Mouse (Mus musculus): ENCODE measurements around the gene Spry1.

Spry1 gene

DNA sequence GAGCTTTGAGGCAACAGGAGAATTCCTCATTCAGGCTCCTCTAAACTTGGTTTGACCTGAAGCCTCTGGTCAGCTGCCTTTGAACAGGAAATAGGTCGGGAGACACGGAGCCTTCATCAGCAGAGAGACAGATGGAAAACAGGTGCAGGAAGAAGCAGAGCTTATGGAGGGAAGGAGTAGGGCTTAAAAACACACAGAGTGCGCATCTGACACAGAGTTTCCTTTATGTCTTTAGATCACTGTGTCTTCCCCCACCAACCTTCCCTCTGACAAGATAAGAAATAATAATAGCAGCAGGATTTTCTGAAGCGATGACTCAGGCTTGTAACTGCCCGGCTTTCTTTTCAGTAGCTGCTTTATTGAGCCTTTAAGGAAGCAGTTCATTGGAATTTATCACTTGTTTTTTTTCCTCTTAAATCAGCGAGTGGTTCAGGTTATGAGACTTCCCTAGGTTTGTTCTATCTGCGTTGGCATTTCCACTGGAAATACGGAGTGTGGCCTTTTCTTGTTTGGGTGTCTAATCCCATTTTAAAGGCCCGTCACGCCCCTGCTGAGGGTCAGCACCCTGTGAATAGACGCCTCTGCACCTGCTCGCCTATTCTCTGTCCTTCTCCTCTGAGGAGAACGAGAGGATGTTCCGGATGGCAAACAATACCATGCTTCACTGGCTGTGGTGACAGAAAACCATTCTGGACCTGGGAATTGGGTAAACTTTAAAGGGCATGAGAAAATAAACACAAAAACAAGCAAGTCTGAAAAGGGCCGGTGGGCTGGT lies 32.7 kb downstream of the Spry1 start:
- no peak for DNase-seq

DNA sequence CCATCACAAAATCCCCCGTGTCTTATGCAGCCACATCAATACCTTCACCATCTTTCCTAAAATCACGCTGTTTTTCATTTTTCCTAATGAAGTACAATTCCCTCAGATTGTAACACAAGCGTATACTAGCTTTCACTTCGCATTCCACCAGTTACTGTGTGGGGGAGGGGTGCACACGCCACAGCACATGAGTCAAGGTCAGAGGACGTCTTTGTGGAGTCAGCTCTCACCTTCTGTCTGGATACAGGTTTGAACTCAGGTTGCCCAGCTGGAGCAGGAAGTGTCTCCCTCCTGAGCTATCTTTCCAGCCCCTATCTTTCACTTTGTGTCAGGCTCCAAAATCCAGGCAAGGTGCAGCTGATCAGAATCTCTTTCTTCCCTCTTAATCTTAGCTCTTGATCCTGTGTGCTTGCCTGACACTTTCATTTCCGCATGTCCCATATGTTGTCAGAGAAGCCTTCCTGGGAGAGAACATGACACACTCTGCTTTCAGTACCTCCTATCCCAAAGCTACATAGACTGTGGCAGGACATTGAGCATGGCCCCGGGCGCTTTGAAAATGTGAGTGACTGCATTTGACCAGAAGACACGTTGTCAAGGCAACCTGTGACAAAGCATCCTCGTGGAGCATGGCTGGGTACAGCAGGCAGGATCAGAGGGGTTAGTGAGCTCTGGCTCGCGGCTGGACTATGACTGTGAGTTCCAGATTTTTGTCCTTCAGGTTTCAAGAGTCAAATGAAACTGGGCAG lies 33.9 kb downstream of the Spry1 start:
- no peak for DNase-seq

DNA sequence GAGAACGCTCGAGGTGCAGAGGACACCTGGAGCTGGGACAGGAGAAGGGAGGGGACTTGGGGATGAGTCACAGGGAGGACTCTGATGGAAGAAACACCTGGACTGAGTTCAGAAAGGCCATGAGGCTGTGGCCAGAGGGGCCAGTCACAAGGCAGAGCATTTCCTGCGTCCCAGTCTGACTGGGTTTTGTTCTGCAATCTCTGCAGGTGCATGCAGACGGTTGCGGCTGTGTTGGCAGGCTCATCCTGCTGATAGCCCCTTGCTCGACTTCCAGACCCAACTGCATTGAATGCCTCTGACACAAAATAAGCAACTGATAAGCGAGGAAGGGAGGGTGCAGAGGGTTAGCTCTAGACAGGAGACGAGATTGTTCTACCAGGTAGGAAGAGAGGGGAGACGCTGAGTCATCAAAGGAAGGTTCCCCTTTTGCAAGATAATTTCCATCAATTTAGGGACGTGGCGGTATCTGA lies 35.3 kb downstream of the Spry1 start:
- peak; percentile 44 for DNase-seq

DNA sequence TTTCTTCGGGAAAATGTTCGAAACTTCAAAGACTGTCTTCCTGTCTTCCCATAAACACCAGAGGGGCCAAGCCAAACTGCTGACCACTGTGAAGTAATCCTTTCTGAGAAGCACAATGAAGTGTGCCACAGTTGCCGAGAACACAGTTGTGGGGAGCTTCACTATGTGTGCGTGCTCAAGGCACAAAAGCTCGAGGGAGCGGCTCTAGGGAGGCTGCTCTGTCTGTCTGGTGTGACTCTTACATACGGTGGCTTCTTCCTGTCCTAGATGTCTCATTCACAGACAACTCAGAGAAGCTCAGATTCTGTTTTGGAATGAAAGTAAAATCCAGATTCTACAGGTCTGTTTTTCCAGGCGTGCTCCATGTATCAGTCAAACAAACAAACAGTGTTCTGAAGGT lies 36.5 kb downstream of the Spry1 start:
- no peak for DNase-seq

DNA sequence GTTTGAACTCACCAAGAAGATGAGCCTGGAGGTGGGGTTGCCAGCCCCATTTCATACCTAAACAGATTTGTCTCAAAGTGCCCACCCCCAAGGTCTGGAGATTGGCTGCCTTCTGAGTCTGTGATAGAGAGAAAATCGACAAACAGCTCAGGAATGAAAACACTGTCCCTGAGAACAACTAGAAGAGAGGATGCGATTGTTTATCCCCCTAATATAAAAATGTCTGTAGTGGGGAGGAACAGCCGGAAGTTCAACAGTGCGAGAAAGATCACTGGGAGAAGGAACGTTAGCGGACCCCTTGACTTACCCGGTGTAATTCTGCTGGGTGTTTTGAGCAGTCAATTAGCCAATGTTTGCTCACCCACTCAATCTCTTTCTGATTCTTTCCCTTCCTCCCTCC lies 46.5 kb downstream of the Spry1 start:
- no peak for DNase-seq

DNA sequence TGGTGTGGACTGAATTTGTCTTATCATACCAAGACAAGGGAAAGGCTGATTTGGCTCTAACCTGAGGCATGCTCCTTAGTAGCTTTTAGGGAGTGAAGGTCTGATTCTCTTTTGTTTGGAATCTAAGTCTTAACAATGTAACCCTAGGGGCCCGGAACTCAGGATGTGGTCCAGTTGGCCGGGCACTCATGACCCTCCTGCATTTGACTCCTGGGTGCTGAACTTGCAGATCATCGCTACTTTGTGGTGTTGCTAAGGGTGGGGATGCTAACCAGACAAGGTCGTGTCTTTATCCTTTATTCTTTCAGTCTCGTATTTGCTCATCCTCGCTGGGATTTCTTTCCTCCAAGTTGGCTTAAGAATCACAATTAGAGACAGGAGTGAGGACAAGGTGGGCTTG lies 47.0 kb downstream of the Spry1 start:
- peak; percentile 21 for DNase-seq

DNA sequence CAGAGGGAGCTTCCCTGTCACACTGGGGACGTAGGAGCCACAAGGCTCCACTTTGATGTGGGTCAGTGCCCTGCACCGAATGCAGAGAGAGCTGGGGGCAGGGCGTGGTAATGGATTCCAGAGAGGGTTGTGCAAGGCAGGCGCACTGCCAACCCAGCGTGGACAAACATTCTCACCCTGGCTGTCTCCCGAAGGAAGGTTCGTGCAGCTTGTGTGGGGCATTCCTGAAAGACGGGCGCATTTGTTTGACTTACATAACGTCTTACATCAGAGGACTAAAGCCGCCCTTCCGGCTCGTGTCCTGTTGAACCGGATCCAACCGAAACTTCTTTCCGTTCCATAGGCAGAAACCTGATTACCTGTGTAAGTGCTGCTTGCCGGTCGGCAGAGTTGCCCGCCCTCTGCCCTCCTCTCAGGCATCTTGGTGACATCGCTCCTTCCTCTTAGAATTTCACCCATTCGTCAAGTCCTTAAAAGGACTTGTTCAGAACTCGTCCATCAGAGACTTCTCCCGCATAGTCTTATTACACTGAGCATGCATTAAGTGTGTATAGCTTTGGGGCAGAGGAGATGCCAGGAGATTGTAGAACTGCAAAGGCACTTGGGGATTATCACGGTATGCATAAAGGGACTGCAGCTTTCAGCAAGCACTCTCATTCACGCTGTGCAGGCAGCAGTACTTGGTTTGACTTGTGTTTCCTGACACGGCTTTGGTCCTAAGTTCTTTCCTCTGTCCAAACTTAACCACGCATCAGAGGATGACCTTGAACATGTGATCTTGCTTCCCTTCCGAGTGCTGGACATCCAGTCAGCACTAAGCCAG lies 47.6 kb downstream of the Spry1 start:
- DNase-seq = peak; percentile 54

DNA sequence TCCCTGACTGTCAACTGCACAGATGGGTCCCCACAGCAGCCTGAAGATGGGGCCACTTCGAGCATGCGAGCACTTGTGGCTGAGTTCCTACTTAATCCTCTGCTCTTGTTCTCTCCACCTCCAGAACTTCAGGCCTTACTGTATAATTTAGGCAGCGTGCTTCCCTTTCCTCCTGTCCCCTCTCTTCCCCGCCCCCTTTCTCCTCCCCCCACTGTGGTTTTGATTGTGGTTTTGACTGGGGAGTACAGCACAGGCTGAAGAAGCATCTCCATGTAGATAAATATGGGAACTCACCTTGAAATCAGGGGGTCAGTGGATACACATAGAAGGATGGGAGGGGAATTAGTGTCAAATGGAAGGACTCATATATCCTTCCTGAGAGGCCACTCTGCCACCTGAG lies 53.2 kb downstream of the Spry1 start:
- DNase-seq = no peak

DNA sequence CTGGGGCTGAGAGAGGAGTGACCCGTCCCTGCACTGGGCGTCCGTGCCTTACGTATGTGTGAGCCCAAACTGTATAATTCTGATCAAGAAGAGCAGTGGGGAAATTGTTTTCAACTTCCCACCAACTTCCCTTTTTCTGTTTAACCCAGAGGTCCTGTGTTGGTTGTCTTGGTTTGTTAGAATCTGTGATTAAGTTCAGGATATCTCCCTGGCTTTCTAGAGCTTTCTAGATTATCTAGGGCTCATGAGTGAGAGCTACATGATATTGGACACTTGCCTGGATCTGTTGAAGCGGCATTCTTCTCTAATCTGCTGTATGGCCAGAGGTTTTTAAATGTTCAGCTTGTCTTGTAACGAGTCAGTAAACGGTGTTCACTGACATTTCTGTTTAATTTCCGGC lies 53.8 kb downstream of the Spry1 start:
- DNase-seq = no peak
